Mouse (Mus musculus): ENCODE measurements around the gene Glud1. TPM values are rescaled to one million over a fixed set of nuclear protein-coding genes. Genes with fewer than 3 reads are reported as not detected.
"Not testable (repeated sequence)": the region's sequence is repeated elsewhere in the genome, so short reads cannot be mapped to it uniquely, and the experiment has no call there.

The Glud1 gene
- total RNA-seq, 2 experiments from 2014 or later = 24.5 to 35.7 TPM

- peak; percentile 55 for ATAC-seq (replicated peaks; ENCODE audit: low FRiP score, poor library complexity, severe bottlenecking)
Observed at GRCm38 (mm10) chr14:34311021-34311631, 599 bp downstream of the Glud1 start.

- no peak for ATAC-seq (replicated peaks; ENCODE audit: low FRiP score, poor library complexity, severe bottlenecking)
Observed at GRCm38 (mm10) chr14:34311691-34312090, 1.2 kb downstream of the Glud1 start.

- ATAC-seq (replicated peaks; ENCODE audit: low FRiP score, poor library complexity, severe bottlenecking) = no peak
Observed at GRCm38 (mm10) chr14:34312339-34313048, 2.0 kb downstream of the Glud1 start.

GRCm38 (mm10) chr14:34313612-34314011 lies 3.1 kb downstream of the Glud1 start:
- no peak for ATAC-seq (replicated peaks; ENCODE audit: low FRiP score, poor library complexity, severe bottlenecking)

GRCm38 (mm10) chr14:34314383-34314782 lies 3.9 kb downstream of the Glud1 start:
- not testable (repeated sequence) for ATAC-seq (replicated peaks; ENCODE audit: low FRiP score, poor library complexity, severe bottlenecking)

GRCm38 (mm10) chr14:34314796-34315195 lies 4.3 kb downstream of the Glud1 start:
- ATAC-seq (replicated peaks; ENCODE audit: low FRiP score, poor library complexity, severe bottlenecking) = no peak

GRCm38 (mm10) chr14:34316346-34316745 lies 5.8 kb downstream of the Glud1 start:
- ATAC-seq (replicated peaks; ENCODE audit: low FRiP score, poor library complexity, severe bottlenecking) = no peak

- no peak for ATAC-seq (replicated peaks; ENCODE audit: low FRiP score, poor library complexity, severe bottlenecking)
Observed at GRCm38 (mm10) chr14:34317431-34317830, 6.9 kb downstream of the Glud1 start.

- no peak for ATAC-seq (replicated peaks; ENCODE audit: low FRiP score, poor library complexity, severe bottlenecking)
Observed at GRCm38 (mm10) chr14:34318113-34318512, 7.6 kb downstream of the Glud1 start.

GRCm38 (mm10) chr14:34323576-34324085 lies 13.1 kb downstream of the Glud1 start:
- no peak for ATAC-seq (replicated peaks; ENCODE audit: low FRiP score, poor library complexity, severe bottlenecking)

GRCm38 (mm10) chr14:34326606-34327005 lies 16.1 kb downstream of the Glud1 start:
- no peak for ATAC-seq (replicated peaks; ENCODE audit: low FRiP score, poor library complexity, severe bottlenecking)

GRCm38 (mm10) chr14:34327618-34328017 lies 17.1 kb downstream of the Glud1 start:
- ATAC-seq (replicated peaks; ENCODE audit: low FRiP score, poor library complexity, severe bottlenecking) = no peak

GRCm38 (mm10) chr14:34330657-34331158 lies 20.2 kb downstream of the Glud1 start:
- no peak for ATAC-seq (replicated peaks; ENCODE audit: low FRiP score, poor library complexity, severe bottlenecking)

- ATAC-seq (replicated peaks; ENCODE audit: low FRiP score, poor library complexity, severe bottlenecking) = no peak
Observed at GRCm38 (mm10) chr14:34331886-34332285, 21.4 kb downstream of the Glud1 start.

GRCm38 (mm10) chr14:34332476-34332875 lies 21.9 kb downstream of the Glud1 start:
- ATAC-seq (replicated peaks; ENCODE audit: low FRiP score, poor library complexity, severe bottlenecking) = no peak

GRCm38 (mm10) chr14:34339446-34339845 lies 28.9 kb downstream of the Glud1 start:
- ATAC-seq (replicated peaks; ENCODE audit: low FRiP score, poor library complexity, severe bottlenecking) = no peak

- ATAC-seq (replicated peaks; ENCODE audit: low FRiP score, poor library complexity, severe bottlenecking) = no peak
Observed at GRCm38 (mm10) chr14:34341993-34342392, 31.5 kb downstream of the Glud1 start.

GRCm38 (mm10) chr14:34343078-34343477 lies 32.6 kb downstream of the Glud1 start:
- ATAC-seq (replicated peaks; ENCODE audit: low FRiP score, poor library complexity, severe bottlenecking) = no peak

GRCm38 (mm10) chr14:34344361-34344760 lies 33.8 kb downstream of the Glud1 start:
- ATAC-seq (replicated peaks; ENCODE audit: low FRiP score, poor library complexity, severe bottlenecking) = no peak

GRCm38 (mm10) chr14:34345771-34346566 lies 35.4 kb downstream of the Glud1 start:
- no peak for ATAC-seq (replicated peaks; ENCODE audit: low FRiP score, poor library complexity, severe bottlenecking)
